Mouse (Mus musculus) right cerebral cortex, postnatal 36 days (tissue): ENCODE data around the gene Rnf126.

Source experiments
- DNase-seq, 2 experiments: peaks; one replicate each; pipeline ENCODE4 v3.0.0; 2022; ENCODE audit warnings: low spot score in 2 of 2, mixed read lengths in 1 of 2

Rnf126 gene

GRCm38 (mm10) chr10:79732500-79732899, 34.3 kb downstream of the Rnf126 start:
- DNase-seq = no peak

GRCm38 (mm10) chr10:79729357-79729965, 37.3 kb downstream of the Rnf126 start:
- no peak for DNase-seq

- DNase-seq = peak; percentile 58 to 70
Observed at GRCm38 (mm10) chr10:79728323-79729249, 38.2 kb downstream of the Rnf126 start.

- DNase-seq = no peak
Observed at GRCm38 (mm10) chr10:79726090-79726489, 40.7 kb downstream of the Rnf126 start.

- no peak for DNase-seq
Observed at GRCm38 (mm10) chr10:79723692-79724091, 43.1 kb downstream of the Rnf126 start.

- DNase-seq = no peak
Observed at GRCm38 (mm10) chr10:79723047-79723446, 43.7 kb downstream of the Rnf126 start.

GRCm38 (mm10) chr10:79721089-79721488, 45.7 kb downstream of the Rnf126 start:
- DNase-seq = no peak

GRCm38 (mm10) chr10:79717640-79718357, 49.0 kb downstream of the Rnf126 start:
- no peak for DNase-seq

GRCm38 (mm10) chr10:79716988-79717355, 49.8 kb downstream of the Rnf126 start:
- DNase-seq = no peak

GRCm38 (mm10) chr10:79716254-79716987, 50.3 kb downstream of the Rnf126 start, which contains the start of gene Hcn2:
Gene Hcn2, plus strand, starts transcription at chr10:79716634.
- no peak for DNase-seq

- DNase-seq = no peak
Observed at GRCm38 (mm10) chr10:79714996-79715395, 51.8 kb downstream of the Rnf126 start.

- DNase-seq = no peak
Observed at GRCm38 (mm10) chr10:79713163-79713562, 53.6 kb downstream of the Rnf126 start.

- DNase-seq = peak; percentile 57 to 59
Observed at GRCm38 (mm10) chr10:79712499-79713126, 54.1 kb downstream of the Rnf126 start.

GRCm38 (mm10) chr10:79712029-79712428, 54.7 kb downstream of the Rnf126 start:
- DNase-seq = no peak

- DNase-seq = no peak
Observed at GRCm38 (mm10) chr10:79709307-79709706, 57.4 kb downstream of the Rnf126 start.

GRCm38 (mm10) chr10:79708668-79709067, 58.1 kb downstream of the Rnf126 start:
- no peak for DNase-seq
